8 mouse cellular contexts compared by ENCODE assay signal in genomic region chr12:51347988-51348697, GRCm38 (mm10). TPM values are rescaled to one million over a fixed set of nuclear protein-coding genes. Genes with fewer than 3 reads are reported as not detected.
A peak's percentile ranks its signal among the peaks of the same experiment; 100 is the strongest.
DNase-seq lines count a peak whose midpoint lies in the region; ATAC-seq and TF ChIP-seq lines count a peak whose summit lies in the region.

TSS of gene G2e3 (plus strand) at chr12:51348061.

- H3K9me3 ChIP-seq in MEL (replicated peaks; ENCODE audit: insufficient read depth, low read length): no peaks in the 10 kb centered on the region
- no peaks in the 10 kb centered on the region for H3K9me3 ChIP-seq in forebrain, postnatal 0 days (ENCODE audit: low read length)
- H3K9me3 ChIP-seq in lung, embryonic 15.5 days: no peaks in the 10 kb centered on the region

- WGBS in cerebellum, adult 2 months: under 1% methylated on average over 70 of the region's 70 CpGs
- under 1% methylated on average over 70 of the region's 70 CpGs for WGBS in forebrain, postnatal 0 days
- under 1% methylated on average over 69 of the region's 70 CpGs for WGBS in lung, embryonic 15.5 days

- peak; percentile 97 for ATAC-seq in forebrain, postnatal 0 days
- ATAC-seq in lung, embryonic 15.5 days (ENCODE audit: borderline replicate concordance, extremely low read depth, low FRiP score, low TSS enrichment): peak; percentile 98

- peaks cover 11 to 14% of the 10 kb centered on the region in 2 experiments for H3K36me3 ChIP-seq in MEL (ENCODE audit: control insufficient read depth in 1 of 2, insufficient read depth in 2 of 2, low read length in 2 of 2)
- peaks cover 4% of the 10 kb centered on the region for H3K36me3 ChIP-seq in forebrain, postnatal 0 days (ENCODE audit: insufficient read depth)
- H3K36me3 ChIP-seq in lung, embryonic 15.5 days: peaks cover 14% of the 10 kb centered on the region

- TF ChIP-seq CTCF in MEL (IDR thresholded peaks at IDR 0.05 in 2 of 3, conservative IDR thresholded peaks at IDR 0.05 in 1 of 3; ENCODE audit: control insufficient read depth in 1 of 3, insufficient read depth in 1 of 3, low read depth in 2 of 3, low read length in 3 of 3, poor library complexity in 1 of 3, severe bottlenecking in 1 of 3): no peak
- no peak for TF ChIP-seq CTCF in cerebellum, adult 2 months (IDR thresholded peaks at IDR 0.05; ENCODE audit: borderline replicate concordance, insufficient read depth, low read depth, low read length)
- TF ChIP-seq CTCF in forebrain, postnatal 0 days (IDR thresholded peaks at IDR 0.05; ENCODE audit: low read depth): peak; percentile 2; the same call in 1 of the 2 replicates

- peak within 1 kb of the TSS; percentile 60 for H3K4me2 ChIP-seq in forebrain, postnatal 0 days (ENCODE audit: low read depth)
- peak within 1 kb of the TSS; percentile 70 for H3K4me2 ChIP-seq in lung, embryonic 15.5 days

- peaks cover 0 to 6% of the 10 kb centered on the region in 2 experiments; a peak in 2 of 4 replicates for H3K4me1 ChIP-seq in MEL (ENCODE audit: control insufficient read depth in 1 of 2, insufficient read depth in 2 of 2, low read length in 2 of 2)
- H3K4me1 ChIP-seq in cerebellum, adult 2 months (ENCODE audit: control insufficient read depth, insufficient read depth, low read length): peaks cover 2% of the 10 kb centered on the region; the same call in 1 of the 2 replicates
- H3K4me1 ChIP-seq in forebrain, postnatal 0 days (ENCODE audit: insufficient read depth): peaks cover 14% of the 10 kb centered on the region; the same call in 1 of the 2 replicates
- H3K4me1 ChIP-seq in lung, embryonic 15.5 days: peaks cover 19% of the 10 kb centered on the region

- H3K79me2 ChIP-seq in MEL (ENCODE audit: control insufficient read depth, insufficient read depth, low read length, poor library complexity): peaks cover 29% of the 10 kb centered on the region

- TF ChIP-seq EP300 in MEL (IDR thresholded peaks at IDR 0.05; ENCODE audit: low read depth in 1 of 2, low read length in 2 of 2): peak in 1 of 2 experiments; percentile 69; a peak in 2 of 4 replicates

- peak within 1 kb of the TSS; percentile 89 for H3K9ac ChIP-seq in MEL (ENCODE audit: control insufficient read depth, low read depth, low read length, poor library complexity, severe bottlenecking)
- peak within 1 kb of the TSS; percentile 93 for H3K9ac ChIP-seq in forebrain, postnatal 0 days
- H3K9ac ChIP-seq in lung, embryonic 15.5 days: peak within 1 kb of the TSS; percentile 79

- no peak for TF ChIP-seq RAD21 in MEL (IDR thresholded peaks at IDR 0.05; ENCODE audit: low read depth, low read length)

- H3K27me3 ChIP-seq in MEL (ENCODE audit: control insufficient read depth in 1 of 2, insufficient read depth in 2 of 2, low read length in 2 of 2): no peaks in the 10 kb centered on the region
- no peaks in the 10 kb centered on the region for H3K27me3 ChIP-seq in cerebellum, adult 2 months (ENCODE audit: control insufficient read depth, insufficient read depth, low read length)
- no peaks in the 10 kb centered on the region for H3K27me3 ChIP-seq in forebrain, postnatal 0 days (ENCODE audit: insufficient read depth, low read length)
- H3K27me3 ChIP-seq in lung, embryonic 15.5 days: no peaks in the 10 kb centered on the region

- TF ChIP-seq POLR2A in MEL (IDR thresholded peaks at IDR 0.05; ENCODE audit: control insufficient read depth in 1 of 2, insufficient read depth in 1 of 2, low read depth in 1 of 2, low read length in 2 of 2, poor library complexity in 1 of 2): peak; percentile 79 to 84
- peak; percentile 72; the same call in 1 of the 2 replicates for TF ChIP-seq POLR2A in cerebellum, adult 2 months (IDR thresholded peaks at IDR 0.05; ENCODE audit: borderline replicate concordance, insufficient read depth, low read length)

- peak; percentile 94 for DNase-seq in MEL (ENCODE audit: low read depth, low spot score)
- DNase-seq in cerebellum, adult 2 months: peak; percentile 88 to 90
- DNase-seq in forebrain, postnatal 0 days: peak; percentile 91
- peak; percentile 92 for DNase-seq in heart, postnatal 4 days
- peak; percentile 76 to 78 for DNase-seq in layer of hippocampus, adult 8-10 months (ENCODE audit: low spot score in 2 of 2)
- DNase-seq in ovary, adult 18-20 months (ENCODE audit: low spot score): peak; percentile 87
- peak; percentile 85 for DNase-seq in thymus, postnatal 0 days (ENCODE audit: low spot score)

- H3K4me3 ChIP-seq in MEL (ENCODE audit: control insufficient read depth in 1 of 2, insufficient read depth in 1 of 2, low read depth in 2 of 2, low read length in 2 of 2): peak within 1 kb of the TSS; percentile 79 to 99
- H3K4me3 ChIP-seq in cerebellum, adult 2 months (replicated peaks; ENCODE audit: insufficient read depth, low read depth, low read length): peak within 1 kb of the TSS; percentile 65
- peak within 1 kb of the TSS; percentile 85 for H3K4me3 ChIP-seq in forebrain, postnatal 0 days (ENCODE audit: low read depth, low read length)
- H3K4me3 ChIP-seq in lung, embryonic 15.5 days: peak within 1 kb of the TSS; percentile 68

- peak within 1 kb of the TSS; percentile 48 for H3K27ac ChIP-seq in MEL (ENCODE audit: control insufficient read depth, low read depth, low read length)
- H3K27ac ChIP-seq in cerebellum, adult 2 months (ENCODE audit: insufficient read depth, low read length): peak within 1 kb of the TSS; percentile 32
- peak within 1 kb of the TSS; percentile 87 for H3K27ac ChIP-seq in forebrain, postnatal 0 days (ENCODE audit: low read depth, low read length)
- H3K27ac ChIP-seq in lung, embryonic 15.5 days: peak within 1 kb of the TSS; percentile 94

TF ChIP-seq in MEL, 35 proteins besides CTCF, POLR2A, EP300 and RAD21 (continues in another document):
- TF ChIP-seq TCF12 (IDR thresholded peaks at IDR 0.05; ENCODE audit: low read depth, low read length) (peak; percentile 75), KAT2A (conservative IDR thresholded peaks at IDR 0.05; ENCODE audit: low read depth, low read length) (no peak; the same call in 1 of the 2 replicates), MXI1 (IDR thresholded peaks at IDR 0.05; ENCODE audit: low read depth, low read length) (peak; percentile 81), JUND (IDR thresholded peaks at IDR 0.05; ENCODE audit: low read depth, low read length) (no peak), MAFK (IDR thresholded peaks at IDR 0.05; ENCODE audit: borderline replicate concordance, low read depth, low read length) (no peak), E2F4 (IDR thresholded peaks at IDR 0.05; ENCODE audit: borderline replicate concordance, low read depth, low read length) (no peak), USF1 (IDR thresholded peaks at IDR 0.05; ENCODE audit: low read depth, low read length) (0 out of 2 replicates have a peak, but pooled peaks have one; percentile 13), SMC3 (IDR thresholded peaks at IDR 0.05; ENCODE audit: low read depth, low read length) (no peak), GABPA (IDR thresholded peaks at IDR 0.05; ENCODE audit: low read depth, low read length) (no peak), ELF1 (IDR thresholded peaks at IDR 0.05; ENCODE audit: low read depth, low read length) (peak; percentile 94), USF2 (IDR thresholded peaks at IDR 0.05; ENCODE audit: borderline replicate concordance in 1 of 2, insufficient read depth in 1 of 2, low read depth in 1 of 2, low read length in 2 of 2) (no peak), CHD2 (IDR thresholded peaks at IDR 0.05; ENCODE audit: low read length) (no peak), SIN3A (IDR thresholded peaks at IDR 0.05; ENCODE audit: low read length) (peak; percentile 80), ZMIZ1 (IDR thresholded peaks at IDR 0.05; ENCODE audit: low read depth, low read length) (peak; percentile 86), ETS1 (IDR thresholded peaks at IDR 0.05; ENCODE audit: low read depth, low read length) (peak; percentile 67), POLR2AphosphoS5 (IDR thresholded peaks at IDR 0.05; ENCODE audit: borderline replicate concordance, low read depth, low read length) (no peak), MYB (IDR thresholded peaks at IDR 0.05; ENCODE audit: low read depth, low read length) (peak; percentile 60; the same call in 1 of the 2 replicates), CHD1 (IDR thresholded peaks at IDR 0.05; ENCODE audit: low read depth, low read length) (no peak), TAL1 (IDR thresholded peaks at IDR 0.05; ENCODE audit: low read length) (no peak), BHLHE40 (IDR thresholded peaks at IDR 0.05; ENCODE audit: borderline replicate concordance, low read depth, low read length) (peak; percentile 42; the same call in 1 of the 2 replicates), MEF2A (IDR thresholded peaks at IDR 0.05; ENCODE audit: extremely low read depth, insufficient replicate concordance, low read depth, low read length, poor library complexity, severe bottlenecking) (0 out of 2 replicates have a peak, but pooled peaks have one; percentile 12), HCFC1 (IDR thresholded peaks at IDR 0.05; ENCODE audit: low read depth, low read length) (peak; percentile 83), NRF1 (IDR thresholded peaks at IDR 0.05; ENCODE audit: insufficient read depth, low read depth, low read length, poor library complexity, severe bottlenecking) (peak; percentile 84), MAZ (IDR thresholded peaks at IDR 0.05; ENCODE audit: low read depth, low read length) (peak; percentile 90; the same call in 1 of the 2 replicates), NELFE (IDR thresholded peaks at IDR 0.05; ENCODE audit: low read depth, low read length) (peak; percentile 83), POLR2AphosphoS2 (IDR thresholded peaks at IDR 0.05; ENCODE audit: low read length) (peak; percentile 63; the same call in 1 of the 2 replicates), TBP (IDR thresholded peaks at IDR 0.05; ENCODE audit: low read depth, low read length) (peak; percentile 14; the same call in 1 of the 2 replicates), MYC (IDR thresholded peaks at IDR 0.05; ENCODE audit: low read depth, low read length) (peak; percentile 47), RCOR1 (IDR thresholded peaks at IDR 0.05; ENCODE audit: low read depth, low read length) (no peak)

RNA-seq across cellular contexts. Expression of gene G2e3, which starts in this region (rescaled TPM):
- 11.3 and 14.1 TPM in 2 replicates for total RNA-seq in MEL (2012; rRNA removed)
- polyA plus RNA-seq in MEL (2012; ENCODE audit: insufficient read depth in 1 of 2, insufficient read length in 2 of 2, low read depth in 1 of 2, low replicate concordance in 2 of 2, missing spikeins in 1 of 2): 10 to 100 TPM; 10.6 to 42.5 TPM
- 6.1 and 6.2 TPM in 2 replicates for polyA plus RNA-seq in cerebellum, adult 2 months (2012; rRNA removed)
- total RNA-seq in forebrain, postnatal 0 days (2014; rRNA removed): 28.2 and 39.7 TPM in 2 replicates
- polyA plus RNA-seq in forebrain, postnatal 0 days (2015; fragmentation: Nextera tagmentation; extraction: Ambion mirVana): 9.3 and 11.7 TPM in 2 replicates
- 10 to 100 TPM; 15.7 to 16.8 TPM for total RNA-seq in heart, postnatal 4 days (2021)
- 10 to 100 TPM in 3 of 4 experiments, 1 to 10 TPM in 1; 8.8 to 13.7 (median 11.6) TPM for total RNA-seq in layer of hippocampus, adult 8-10 months (2022)
- 38.0 and 39.7 TPM in 2 replicates for polyA plus RNA-seq in lung, embryonic 15.5 days (2015; fragmentation: Nextera tagmentation; extraction: Ambion mirVana)
- 23.7 and 28.0 TPM in 2 replicates for polyA plus RNA-seq in thymus, postnatal 0 days (2015; fragmentation: Nextera tagmentation; extraction: Ambion mirVana)

Comparison
In these comparisons a context has a peak if more than half of its experiments do, and no peak if none do; other contexts are left out.
1. Peak in every context shown above with its lines: DNase-seq, ATAC-seq, H3K4me3 ChIP-seq and H3K27ac ChIP-seq.
2. H3K27ac ChIP-seq: peak in every context shown above with its lines; median percentile 94 in lung, embryonic 15.5 days; 87 in forebrain, postnatal 0 days; 48 in MEL; 32 in cerebellum, adult 2 months.